Mouse (Mus musculus) liver, embryonic 11.5 days (tissue): ENCODE results near the gene Defb21. TPM values are rescaled to one million over a fixed set of nuclear protein-coding genes. Genes with fewer than 3 reads are reported as not detected.

Experiments
- ATAC-seq: fragments of 200-750 bp; cut with Nextera tagmentation; replicated peaks from 2 replicates; pipeline ENCODE4 v1.8.0; 2017; ENCODE audit warnings: moderate number of reproducible peaks, mild to moderate bottlenecking, moderate TSS enrichment, moderate library complexity; ENCODE audit not compliant: low FRiP score
- DNase-seq: peaks from one replicate; pipeline ENCODE4 v3.0.0-alpha.2; 2017; ENCODE audit warnings: low spot score
- H3K27ac ChIP-seq: fragments of 300-500 bp; sonication (generic); 2 replicates; pipeline ENCODE4 v1.5.1; 2014; ENCODE audit warnings: mild to moderate bottlenecking, low read depth, low read length, control low read depth
- H3K27me3 ChIP-seq: fragments of 300-500 bp; sonication (generic); replicated peaks from 2 replicates; pipeline ENCODE4 v1.6.1; 2014; ENCODE audit warnings: low read length, mixed read lengths; ENCODE audit not compliant: control insufficient read depth, insufficient read depth
- H3K36me3 ChIP-seq: fragments of 300-500 bp; sonication (generic); 2 replicates; pipeline ENCODE4 v1.6.1; 2014; ENCODE audit warnings: mild to moderate bottlenecking, low read length, moderate library complexity, mixed read lengths; ENCODE audit not compliant: control insufficient read depth, insufficient read depth
- H3K4me1 ChIP-seq: fragments of 300-500 bp; sonication (generic); replicated peaks from 2 replicates; pipeline ENCODE4 v1.6.1; 2014; ENCODE audit warnings: low read length, mixed read lengths; ENCODE audit not compliant: control insufficient read depth, insufficient read depth
- H3K4me2 ChIP-seq: fragments of 300-500 bp; sonication (generic); 2 replicates; pipeline ENCODE4 v1.6.1; 2014; ENCODE audit warnings: mild to moderate bottlenecking, control low read depth, moderate library complexity
- H3K4me3 ChIP-seq: fragments of 300-500 bp; sonication (generic); 2 replicates; pipeline ENCODE4 v1.5.1; 2014; ENCODE audit warnings: low read depth, low read length, control low read depth
- H3K9ac ChIP-seq: fragments of 300-500 bp; sonication (generic); 2 replicates; pipeline ENCODE4 v1.6.1; 2014; ENCODE audit warnings: low read depth, low read length, control low read depth
- H3K9me3 ChIP-seq: fragments of 300-500 bp; sonication (generic); 2 replicates; pipeline ENCODE4 v1.6.1; 2016; ENCODE audit warnings: low read length, inconsistent platforms, mixed read lengths; ENCODE audit not compliant: control insufficient read depth
- whole genome bisulfite sequencing: fragments of 180-500 bp; shearing (Covaris S2); extraction: QIAGEN DNeasy Blood & Tissue Kit; methylation state at CpG from one replicate; pipeline ENCODE4 v1.1.7; 2014; 5-methylcytosine and 5-hydroxymethylcytosine counted together
- polyA plus RNA-seq: library from polyadenylated mRNA; unstranded; fragments of >200 nt; fragmentation: Nextera tagmentation; extraction: Ambion mirVana; gene quantifications from 2 replicates; pipeline ENCODE4 v1.2.1, GENCODE M21; 2014

The Defb21 gene
- polyA plus RNA-seq, 1 experiment from 2014 or later, result not detected

DNA sequence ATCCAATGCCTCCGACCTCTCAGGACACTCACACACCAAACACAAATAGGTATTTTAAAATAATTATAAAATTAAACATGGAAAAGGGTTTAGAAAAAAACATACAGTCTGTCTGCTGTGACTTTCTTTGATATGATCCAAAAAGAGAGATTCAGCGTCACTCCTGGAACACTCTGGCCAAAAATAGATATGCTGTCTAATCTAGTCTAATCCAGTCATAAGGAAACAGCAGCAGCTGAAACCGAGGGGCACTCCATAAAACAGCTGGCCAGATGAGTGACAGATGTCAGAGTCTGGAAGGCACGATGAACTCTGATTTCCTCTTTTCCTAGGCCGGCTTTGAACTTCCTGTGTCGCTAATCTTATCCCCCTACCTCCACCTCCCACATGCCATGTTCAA, 43.9 kb downstream of the Defb21 start:
- H3K9ac ChIP-seq, result no peak overlapping the region
- H3K4me1 ChIP-seq, result no peaks in the 10 kb centered on the region
- no peak overlapping the region for H3K4me2 ChIP-seq
- DNase-seq (no peak), ATAC-seq (no peak)
- 46% methylated on average over 6 of the region's 6 CpGs for WGBS
- H3K27ac ChIP-seq, result no peak overlapping the region
- no peaks in the 10 kb centered on the region for H3K27me3 ChIP-seq
- no peak overlapping the region for H3K4me3 ChIP-seq
- no peaks in the 10 kb centered on the region for H3K36me3 ChIP-seq
- no peaks in the 10 kb centered on the region for H3K9me3 ChIP-seq

- Histone ChIP-seq H3K9me3 (no peaks in the 10 kb centered on the region), H3K4me1 (no peaks in the 10 kb centered on the region), H3K27me3 (0 out of 2 replicates have a peak, but pooled peaks cover 2% of the 10 kb centered on the region), H3K9ac (no peak overlapping the region), H3K36me3 (no peaks in the 10 kb centered on the region), H3K27ac (no peak overlapping the region), H3K4me3 (no peak overlapping the region), H3K4me2 (no peak overlapping the region)
- 55% methylated on average over 5 of the region's 5 CpGs for WGBS
- ATAC-seq, result no peak
- DNase-seq, result no peak
These were observed 44.8 kb downstream of the Defb21 start for GRCm38 (mm10) chr2:152617374-152617773.

DNA sequence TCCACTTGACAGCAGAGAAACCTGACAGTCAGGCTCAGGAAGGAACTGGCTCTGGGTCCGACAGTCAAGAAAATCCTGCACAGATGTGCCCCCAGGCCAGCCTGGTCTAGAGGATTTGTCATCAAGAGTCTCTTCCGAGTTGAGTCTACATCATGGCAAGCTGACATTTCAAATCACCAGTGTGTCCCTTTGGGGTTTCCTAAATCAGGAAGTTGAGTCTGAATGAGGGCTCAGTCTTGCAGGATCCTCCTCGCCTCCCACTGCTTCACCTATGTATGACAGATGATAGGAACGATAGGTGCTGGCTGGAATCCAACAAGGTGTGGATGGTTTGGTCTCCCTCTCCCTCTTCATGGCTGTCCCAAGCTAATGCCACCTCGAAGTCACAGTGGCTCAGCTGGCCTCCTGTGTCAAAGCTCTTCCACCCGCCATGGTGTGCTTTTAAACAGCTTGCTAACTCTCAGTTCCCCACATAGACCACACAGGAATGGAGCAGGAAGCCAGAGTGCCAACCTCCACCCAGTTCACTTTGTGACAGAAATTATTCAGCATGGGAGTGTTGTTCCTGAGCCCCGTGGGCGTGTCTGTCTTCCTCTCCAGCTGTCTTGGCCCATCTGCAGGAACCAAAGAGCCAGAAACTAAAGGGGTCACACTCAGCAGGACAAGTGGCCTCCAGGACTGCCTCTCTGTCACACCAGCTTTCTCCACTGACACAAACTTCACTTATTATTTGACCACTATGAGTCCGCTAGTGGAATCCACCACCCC, 48.0 kb downstream of the Defb21 start:
- Histone ChIP-seq H3K27ac (no peak overlapping the region), H3K9me3 (no peaks in the 10 kb centered on the region), H3K4me3 (no peak overlapping the region), H3K4me2 (no peak overlapping the region), H3K36me3 (no peaks in the 10 kb centered on the region), H3K27me3 (peaks cover 4% of the 10 kb centered on the region), H3K9ac (no peak overlapping the region), H3K4me1 (no peaks in the 10 kb centered on the region)
- no peak for ATAC-seq
- WGBS, result 63% methylated on average over 9 of the region's 9 CpGs
- no peak for DNase-seq

- ATAC-seq, result no peak
- H3K4me2 ChIP-seq, result no peak overlapping the region
These were observed 49.6 kb downstream of the Defb21 start for GRCm38 (mm10) chr2:152622151-152622550.

GRCm38 (mm10) chr2:152622953-152623352, 50.4 kb downstream of the Defb21 start, which contains the start of gene Defb25:
TSS of gene Defb25 (minus strand) at chr2:152623053.
- no peak within 1 kb of the TSS for H3K4me3 ChIP-seq
- no peaks in the 10 kb centered on the region for H3K9me3 ChIP-seq
- DNase-seq, result no peak
- no peak within 1 kb of the TSS for H3K4me2 ChIP-seq
- no peak for ATAC-seq
- H3K9ac ChIP-seq, result no peak within 1 kb of the TSS
- H3K27me3 ChIP-seq, result peaks cover 28% of the 10 kb centered on the region
- no peaks in the 10 kb centered on the region for H3K36me3 ChIP-seq
- WGBS, result 75% methylated on average over 7 of the region's 7 CpGs
- H3K27ac ChIP-seq, result no peak within 1 kb of the TSS
- H3K4me1 ChIP-seq, result 0 out of 2 replicates have a peak, but pooled peaks cover 9% of the 10 kb centered on the region

More at GRCm38 (mm10) chr2:152622151-152622550, 49.6 kb downstream of the Defb21 start:
- Histone ChIP-seq H3K27ac (no peak overlapping the region), H3K9me3 (no peaks in the 10 kb centered on the region), H3K4me3 (no peak overlapping the region), H3K4me1 (0 out of 2 replicates have a peak, but pooled peaks cover 6% of the 10 kb centered on the region), H3K36me3 (no peaks in the 10 kb centered on the region), H3K27me3 (peaks cover 20% of the 10 kb centered on the region), H3K9ac (no peak overlapping the region)
- DNase-seq, result no peak
- 73% methylated on average over 13 of the region's 13 CpGs for WGBS

Other genes starting within 250 kb of the Defb21 start
- gene Rbck1, start 240.1 kb upstream of the Defb21 start, polyA plus RNA-seq, result 104 and 105 TPM in 2 replicates
- 13.9 and 18.1 TPM in 2 replicates for gene Trib3, start 228.7 kb upstream of the Defb21 start, polyA plus RNA-seq
- 0.45 and 0.49 TPM in 2 replicates for gene Nrsn2, start 196.1 kb upstream of the Defb21 start, polyA plus RNA-seq
- gene Sox12, start 174.7 kb upstream of the Defb21 start, polyA plus RNA-seq, result 8.5 and 9.8 TPM in 2 replicates
- 41.6 and 44.6 TPM in 2 replicates for gene Zcchc3, start 157.7 kb upstream of the Defb21 start, polyA plus RNA-seq
- 0.31 and 1.1 TPM in 2 replicates for gene 6820408C15Rik, start 157.2 kb upstream of the Defb21 start, polyA plus RNA-seq
- not detected in 2 replicates for gene Defb23, start 108.1 kb upstream of the Defb21 start, polyA plus RNA-seq
- not detected in 2 replicates for gene Defb20, start 95.7 kb upstream of the Defb21 start, polyA plus RNA-seq
- not detected in 2 replicates for gene Defb22, start 82.6 kb upstream of the Defb21 start, polyA plus RNA-seq
- not detected in 2 replicates for gene Defb26, start 61.1 kb upstream of the Defb21 start, polyA plus RNA-seq
- not detected in 2 replicates for gene Defb28, start 54.5 kb upstream of the Defb21 start, polyA plus RNA-seq
- gene Defb29, start 32.6 kb upstream of the Defb21 start, polyA plus RNA-seq, result not detected in 2 replicates
- gene Gm17416, start 3.4 kb upstream of the Defb21 start, polyA plus RNA-seq, result not detected in 2 replicates
- gene Defb19, start 7.6 kb downstream of the Defb21 start, polyA plus RNA-seq, result not detected in 2 replicates
- not detected in 2 replicates for gene Defb45, start 26.7 kb downstream of the Defb21 start, polyA plus RNA-seq
- gene Defb36, start 31.6 kb downstream of the Defb21 start, polyA plus RNA-seq, result not detected in 2 replicates
- not detected in 2 replicates for gene Defb25, start 50.3 kb downstream of the Defb21 start, polyA plus RNA-seq
- gene Rem1, start 54.2 kb downstream of the Defb21 start, polyA plus RNA-seq, result 1.2 and 1.6 TPM in 2 replicates
- gene H13, start 96.7 kb downstream of the Defb21 start, polyA plus RNA-seq, result 88.6 and 92.1 TPM in 2 replicates
- 31.5 and 37.1 TPM in 2 replicates for gene Mcts2, start 114.3 kb downstream of the Defb21 start, polyA plus RNA-seq
- 52.7 and 56.3 TPM in 2 replicates for gene Id1, start 163.5 kb downstream of the Defb21 start, polyA plus RNA-seq
- 6.7 and 8.5 TPM in 2 replicates for gene Cox4i2, start 181.4 kb downstream of the Defb21 start, polyA plus RNA-seq